Mouse (Mus musculus) stomach, postnatal 0 days (tissue): Measurements from ENCODE around the gene Mroh2a.

Experiments used
- CTCF ChIP-seq: IDR thresholded peaks from 2 replicates; pipeline ENCODE4 v1.5.1; 2016; ENCODE audit warnings: antibody characterized with exemption, low read depth, mild to moderate bottlenecking, moderate library complexity
- EP300 ChIP-seq: optimal IDR thresholded peaks from 2 replicates; pipeline ENCODE3; 2016; ENCODE audit warnings: antibody characterized with exemption

DNA sequence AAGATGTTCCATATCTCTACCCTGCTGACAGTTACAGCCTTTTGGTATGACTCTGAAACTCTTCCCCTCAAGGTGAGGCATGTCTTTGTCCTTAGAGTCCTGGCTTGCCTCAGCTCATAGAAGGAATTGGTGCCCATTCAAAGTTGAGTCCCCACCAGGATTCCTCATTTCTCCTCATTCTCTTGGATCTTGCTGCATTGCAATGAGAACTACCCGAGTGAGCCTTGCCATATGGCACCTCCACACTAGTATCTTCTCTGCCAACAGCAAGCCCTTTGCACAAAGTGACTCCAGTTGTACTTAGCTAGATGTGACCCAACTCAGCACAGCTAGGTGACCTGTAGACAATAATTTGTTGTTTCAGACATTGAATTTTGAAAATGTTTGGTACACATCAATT, 3.2 kb upstream of the Mroh2a start:
- TF ChIP-seq EP300, result no peak
- TF ChIP-seq CTCF, result no peak
